Mouse (Mus musculus): ENCODE data around the gene Egr4.

DNA sequence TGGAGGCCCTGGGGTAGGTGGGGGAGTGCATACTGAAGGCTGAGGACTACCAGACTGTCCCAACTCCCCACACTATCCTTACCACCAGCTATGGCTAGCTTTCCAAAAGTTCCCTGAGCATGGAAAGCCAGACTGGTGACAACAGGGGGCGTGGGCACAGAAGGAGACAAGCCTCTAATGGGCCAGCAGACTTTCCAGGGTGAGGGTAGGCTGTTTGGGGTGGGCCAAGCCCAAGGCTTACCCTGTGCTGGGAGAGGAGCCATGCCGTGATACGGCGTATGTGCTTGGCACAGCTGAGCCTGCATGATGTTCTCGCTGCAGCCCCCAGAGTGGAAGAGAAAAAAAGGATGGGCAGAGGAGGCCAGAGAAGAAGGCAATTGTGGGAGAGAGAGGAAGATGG, 33.4 kb downstream of the Egr4 start:
- no peak for TF ChIP-seq E2F4 (IDR thresholded peaks at IDR 0.05; ENCODE audit: insufficient read depth)
- no peak for TF ChIP-seq POLR2A (IDR thresholded peaks at IDR 0.05; ENCODE audit: insufficient read length, low read depth)
- TF ChIP-seq MAX (IDR thresholded peaks at IDR 0.05; ENCODE audit: low read depth): no peak

Data from myocyte (in vitro differentiated cells).